Mouse (Mus musculus) stomach, embryonic 16.5 days (tissue): ENCODE results near the gene Ctsw. TPM values are rescaled to one million over a fixed set of nuclear protein-coding genes. Genes with fewer than 3 reads are reported as not detected.
A peak's percentile ranks its signal among the peaks of the same experiment; 100 is the strongest.

Experiments used
- ATAC-seq: fragments of 200-750 bp; cut with Nextera tagmentation; 2 replicates; pipeline ENCODE4 v1.8.0; 2017; ENCODE audit warnings: moderate number of reproducible peaks, moderate TSS enrichment; ENCODE audit not compliant: insufficient read depth, low FRiP score
- H3K27ac ChIP-seq: fragments of 300-500 bp; sonication (generic); 2 replicates; pipeline ENCODE4 v1.5.1; 2014; ENCODE audit warnings: low read length
- H3K27me3 ChIP-seq: fragments of 300-500 bp; sonication (generic); 2 replicates; pipeline ENCODE4 v1.6.1; 2014; ENCODE audit warnings: low read length, control low read depth, mixed read lengths; ENCODE audit not compliant: control insufficient read depth, insufficient read depth
- H3K36me3 ChIP-seq: fragments of 300-500 bp; sonication (generic); 2 replicates; pipeline ENCODE4 v1.6.1; 2014; ENCODE audit warnings: low read length; ENCODE audit not compliant: control insufficient read depth, insufficient read depth
- H3K4me1 ChIP-seq: fragments of 300-500 bp; sonication (generic); 2 replicates; pipeline ENCODE4 v1.6.1; 2014; ENCODE audit warnings: low read length, control low read depth, mixed read lengths; ENCODE audit not compliant: control insufficient read depth, insufficient read depth
- H3K4me2 ChIP-seq: fragments of 300-500 bp; sonication (generic); 2 replicates; pipeline ENCODE4 v1.6.1; 2014; ENCODE audit warnings: low read depth, low read length, mixed read lengths
- H3K4me3 ChIP-seq: fragments of 300-500 bp; sonication (generic); replicated peaks from 2 replicates; pipeline ENCODE4 v1.5.1; 2014; ENCODE audit warnings: mild to moderate bottlenecking, low read length
- H3K9ac ChIP-seq: fragments of 300-500 bp; sonication (generic); 2 replicates; pipeline ENCODE4 v1.6.1; 2014; ENCODE audit warnings: low read length
- H3K9me3 ChIP-seq: fragments of 300-500 bp; sonication (generic); replicated peaks from 2 replicates; pipeline ENCODE4 v1.6.1; 2016; ENCODE audit warnings: low read length, control low read depth; ENCODE audit not compliant: control insufficient read depth
- WGBS: fragments of 180-500 bp; shearing (Covaris S2); extraction: QIAGEN DNeasy Blood & Tissue Kit; methylation state at CpG from one replicate; pipeline ENCODE4 v1.1.7; 2014; 5-methylcytosine and 5-hydroxymethylcytosine counted together
- polyA plus RNA-seq: library from polyadenylated mRNA; unstranded; fragments of >200 nt; fragmentation: Nextera tagmentation; extraction: Ambion mirVana; gene quantifications from 2 replicates; pipeline ENCODE4 v1.2.1, GENCODE M21; 2015

Gene Ctsw
- polyA plus RNA-seq, 1 experiment from 2014 or later = 1.6 TPM

DNA sequence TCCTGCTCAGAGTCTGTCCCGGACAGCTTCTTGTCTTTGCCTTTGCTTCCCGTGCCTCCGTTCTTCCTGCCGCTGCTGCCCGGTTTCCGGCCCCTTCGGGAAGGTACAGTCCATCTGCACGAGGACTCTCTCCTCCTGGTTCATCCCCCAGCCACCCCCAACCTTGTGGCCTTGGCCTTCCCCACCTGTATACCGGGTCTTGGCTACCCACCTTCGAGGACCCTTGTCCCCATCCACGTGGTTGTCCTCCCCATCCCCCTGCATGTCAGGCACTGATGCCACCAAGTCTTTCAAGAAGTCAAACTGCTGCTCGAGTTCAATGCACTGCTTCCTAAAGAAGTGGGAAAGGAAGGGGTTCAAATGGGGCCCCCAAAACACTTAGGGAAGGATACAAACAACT, 44.7 kb downstream of the Ctsw start:
- Histone ChIP-seq H3K4me3 (peak overlapping the region; percentile 72), H3K9me3 (no peaks in the 10 kb centered on the region), H3K27me3 (no peaks in the 10 kb centered on the region), H3K27ac (peak overlapping the region; percentile 91), H3K4me1 (peaks cover 25% of the 10 kb centered on the region), H3K4me2 (peak overlapping the region; percentile 93), H3K9ac (peak overlapping the region; percentile 89), H3K36me3 (no peaks in the 10 kb centered on the region)
- ATAC-seq = no peak
- 53% methylated on average over 12 of the region's 12 CpGs for WGBS

GRCm38 (mm10) chr19:5422895-5423443, 45.3 kb downstream of the Ctsw start:
- no peak overlapping the region for H3K27ac ChIP-seq
- 84% methylated on average over 9 of the region's 9 CpGs for WGBS
- H3K36me3 ChIP-seq = no peaks in the 10 kb centered on the region

GRCm38 (mm10) chr19:5422267-5422666, 46.0 kb downstream of the Ctsw start:
- 80% methylated on average over 10 of the region's 10 CpGs for WGBS
- no peaks in the 10 kb centered on the region for H3K9me3 ChIP-seq
- ATAC-seq = no peak
- no peak overlapping the region for H3K4me3 ChIP-seq
- no peak overlapping the region for H3K9ac ChIP-seq
- no peak overlapping the region for H3K27ac ChIP-seq
- no peaks in the 10 kb centered on the region for H3K27me3 ChIP-seq
- H3K4me2 ChIP-seq = no peak overlapping the region
- peaks cover 25% of the 10 kb centered on the region for H3K4me1 ChIP-seq
- no peaks in the 10 kb centered on the region for H3K36me3 ChIP-seq

More at GRCm38 (mm10) chr19:5422895-5423443, 45.3 kb downstream of the Ctsw start:
- ATAC-seq = no peak
- H3K4me2 ChIP-seq = no peak overlapping the region
- no peaks in the 10 kb centered on the region for H3K27me3 ChIP-seq
- no peaks in the 10 kb centered on the region for H3K9me3 ChIP-seq
- peak overlapping the region; percentile 89; the same call in 1 of the 2 replicates for H3K9ac ChIP-seq
- H3K4me1 ChIP-seq = peaks cover 25% of the 10 kb centered on the region
- H3K4me3 ChIP-seq = no peak overlapping the region

GRCm38 (mm10) chr19:5421784-5422183, 46.5 kb downstream of the Ctsw start:
- Histone ChIP-seq H3K4me1 (peaks cover 20% of the 10 kb centered on the region), H3K4me3 (no peak overlapping the region), H3K9ac (no peak overlapping the region), H3K36me3 (no peaks in the 10 kb centered on the region), H3K27me3 (no peaks in the 10 kb centered on the region), H3K27ac (no peak overlapping the region), H3K9me3 (no peaks in the 10 kb centered on the region), H3K4me2 (no peak overlapping the region)
- ATAC-seq = no peak
- WGBS = 82% methylated on average over 5 of the region's 5 CpGs

DNA sequence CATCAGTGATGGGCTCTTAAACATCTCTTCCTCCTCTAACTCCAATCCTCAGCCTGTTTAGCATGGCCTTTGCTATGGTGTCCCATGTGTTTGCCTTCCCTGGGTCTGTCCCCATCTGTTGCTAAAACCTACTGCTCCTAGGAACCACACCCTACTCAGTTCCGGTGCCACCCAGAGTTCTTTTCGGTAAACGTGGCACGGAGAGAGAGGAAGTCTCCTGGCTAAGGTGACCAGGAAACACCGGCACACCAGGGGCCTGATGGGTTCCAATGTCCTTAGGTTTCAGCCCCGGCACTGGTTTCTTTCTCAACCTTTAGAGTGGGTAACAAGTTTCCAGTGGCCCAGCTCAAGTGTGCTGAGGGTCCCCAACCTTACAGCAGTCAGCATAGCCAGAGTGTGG, 47.7 kb downstream of the Ctsw start:
- Histone ChIP-seq H3K4me3 (no peak overlapping the region), H3K9ac (no peak overlapping the region), H3K4me2 (no peak overlapping the region), H3K27me3 (no peaks in the 10 kb centered on the region), H3K4me1 (peaks cover 9% of the 10 kb centered on the region; the same call in 1 of the 2 replicates), H3K9me3 (no peaks in the 10 kb centered on the region), H3K36me3 (no peaks in the 10 kb centered on the region), H3K27ac (no peak overlapping the region)
- ATAC-seq = no peak
- WGBS = 95% methylated on average over 6 of the region's 6 CpGs

- Histone ChIP-seq H3K9me3 (no peaks in the 10 kb centered on the region), H3K36me3 (no peaks in the 10 kb centered on the region), H3K9ac (no peak overlapping the region), H3K4me2 (no peak overlapping the region), H3K27ac (no peak overlapping the region), H3K4me1 (peaks cover 9% of the 10 kb centered on the region; the same call in 1 of the 2 replicates), H3K27me3 (no peaks in the 10 kb centered on the region), H3K4me3 (no peak overlapping the region)
- no peak for ATAC-seq
- WGBS = 88% methylated on average over 9 of the region's 9 CpGs
Observed at GRCm38 (mm10) chr19:5419630-5420029, 48.7 kb downstream of the Ctsw start.

- Histone ChIP-seq H3K27me3 (no peaks in the 10 kb centered on the region), H3K9ac (no peak overlapping the region), H3K4me1 (peaks cover 8% of the 10 kb centered on the region; the same call in 1 of the 2 replicates), H3K27ac (no peak overlapping the region), H3K36me3 (no peaks in the 10 kb centered on the region), H3K4me2 (no peak overlapping the region), H3K4me3 (no peak overlapping the region), H3K9me3 (no peaks in the 10 kb centered on the region)
- WGBS = 94% methylated on average over 8 of the region's 8 CpGs
- ATAC-seq = no peak
Observed at GRCm38 (mm10) chr19:5418750-5419466, 49.4 kb downstream of the Ctsw start.

Other genes with a start within 250 kb of the Ctsw start
- gene Pacs1, start 195.4 kb downstream of the Ctsw start, polyA plus RNA-seq = 13.0 and 13.5 TPM in 2 replicates
- 253 and 275 TPM in 2 replicates for gene Sf3b2, start 173.1 kb downstream of the Ctsw start, polyA plus RNA-seq
- 1.7 and 2.1 TPM in 2 replicates for gene Gal3st3, start 170.2 kb downstream of the Ctsw start, polyA plus RNA-seq
- gene Catsper1, start 132.8 kb downstream of the Ctsw start, polyA plus RNA-seq = not detected in 2 replicates
- gene Cst6, start 118.9 kb downstream of the Ctsw start, polyA plus RNA-seq = 28.3 and 42.3 TPM in 2 replicates
- 45.8 and 52.1 TPM in 2 replicates for gene Eif1ad, start 101.8 kb downstream of the Ctsw start, polyA plus RNA-seq
- gene Banf1, start 101.3 kb downstream of the Ctsw start, polyA plus RNA-seq = 377 and 400 TPM in 2 replicates
- gene Sart1, start 79.8 kb downstream of the Ctsw start, polyA plus RNA-seq = 54.1 and 56.4 TPM in 2 replicates
- gene Tsga10ip, start 66.0 kb downstream of the Ctsw start, polyA plus RNA-seq = 7.2 and 8.9 TPM in 2 replicates
- 203 and 207 TPM in 2 replicates for gene Drap1, start 43.5 kb downstream of the Ctsw start, polyA plus RNA-seq
- gene AI837181, start 43.4 kb downstream of the Ctsw start, polyA plus RNA-seq = 14.3 and 14.8 TPM in 2 replicates
- not detected in 2 replicates for gene Fosl1, start 21.0 kb downstream of the Ctsw start, polyA plus RNA-seq
- 4.7 and 5.7 TPM in 2 replicates for gene Ccdc85b, start 10.6 kb downstream of the Ctsw start, polyA plus RNA-seq
- 98.3 and 102 TPM in 2 replicates for gene Fibp, start 7.9 kb downstream of the Ctsw start, polyA plus RNA-seq
- gene Efemp2, start 5.4 kb upstream of the Ctsw start, polyA plus RNA-seq = 156 and 167 TPM in 2 replicates
- 36.5 and 37.6 TPM in 2 replicates for gene Mus81, start 19.9 kb upstream of the Ctsw start, polyA plus RNA-seq
- gene Cfl1, start 21.9 kb upstream of the Ctsw start, polyA plus RNA-seq = 2,233 and 2,288 TPM in 2 replicates
- 0.13 TPM in 1 of 2 replicates, not detected in the other for gene 1700020D05Rik, start 35.3 kb upstream of the Ctsw start, polyA plus RNA-seq
- gene Snx32, start 42.0 kb upstream of the Ctsw start, polyA plus RNA-seq = 9.5 and 10.8 TPM in 2 replicates
- gene Ovol1, start 92.1 kb upstream of the Ctsw start, polyA plus RNA-seq = 21.5 and 29.5 TPM in 2 replicates
- gene Ap5b1, start 99.5 kb upstream of the Ctsw start, polyA plus RNA-seq = 7.4 and 7.8 TPM in 2 replicates
- 109 and 125 TPM in 2 replicates for gene Rnaseh2c, start 133.4 kb upstream of the Ctsw start, polyA plus RNA-seq
- 43.3 and 45.2 TPM in 2 replicates for gene Kat5, start 141.7 kb upstream of the Ctsw start, polyA plus RNA-seq
- gene Rela, start 169.0 kb upstream of the Ctsw start, polyA plus RNA-seq = 47.9 and 50.3 TPM in 2 replicates
- gene Sipa1, start 195.2 kb upstream of the Ctsw start, polyA plus RNA-seq = 17.3 and 18.1 TPM in 2 replicates
- 20.0 and 20.2 TPM in 2 replicates for gene Map3k11, start 220.2 kb upstream of the Ctsw start, polyA plus RNA-seq
- gene Pcnx3, start 220.4 kb upstream of the Ctsw start, polyA plus RNA-seq = 17.2 and 17.4 TPM in 2 replicates
- gene Kcnk7, start 235.9 kb upstream of the Ctsw start, polyA plus RNA-seq = 2.0 and 2.2 TPM in 2 replicates